Mouse (Mus musculus) lung, embryonic 14.5 days (tissue): Measurements from ENCODE around the gene Lpar1. TPM values are rescaled to one million over a fixed set of nuclear protein-coding genes. Genes with fewer than 3 reads are reported as not detected.

Experiments used
- ATAC-seq: fragments of 200-750 bp; cut with Nextera tagmentation; 2 replicates; pipeline ENCODE4 v1.8.0; 2017; ENCODE audit warnings: mild to moderate bottlenecking, moderate TSS enrichment, moderate library complexity; ENCODE audit not compliant: insufficient read depth
- DNase-seq: peaks from one replicate; pipeline ENCODE4 v3.0.0-alpha.2; 2015
- H3K27ac ChIP-seq: fragments of 300-500 bp; sonication (generic); 2 replicates; pipeline ENCODE4 v1.5.1; 2014; ENCODE audit warnings: low read depth, mild to moderate bottlenecking, moderate library complexity
- H3K27me3 ChIP-seq: fragments of 300-500 bp; sonication (generic); 2 replicates; pipeline ENCODE4 v1.6.1; 2014; ENCODE audit warnings: low read length, control low read depth; ENCODE audit not compliant: insufficient read depth
- H3K36me3 ChIP-seq: fragments of 300-500 bp; sonication (generic); 2 replicates; pipeline ENCODE4 v1.6.1; 2014; ENCODE audit warnings: control low read depth; ENCODE audit not compliant: insufficient read depth
- H3K4me1 ChIP-seq: fragments of 300-500 bp; sonication (generic); 2 replicates; pipeline ENCODE4 v1.6.1; 2014; ENCODE audit warnings: antibody characterized with exemption, control low read depth; ENCODE audit not compliant: insufficient read depth
- H3K4me2 ChIP-seq: fragments of 300-500 bp; sonication (generic); 2 replicates; pipeline ENCODE4 v1.6.1; 2014; ENCODE audit warnings: mild to moderate bottlenecking
- H3K4me3 ChIP-seq: fragments of 300-500 bp; sonication (generic); 2 replicates; pipeline ENCODE4 v1.5.1; 2014; ENCODE audit warnings: low read depth, low read length
- H3K9ac ChIP-seq: fragments of 300-500 bp; sonication (generic); 2 replicates; pipeline ENCODE4 v1.6.1; 2014
- H3K9me3 ChIP-seq: fragments of 300-500 bp; sonication (generic); 2 replicates; pipeline ENCODE4 v1.6.1; 2016; ENCODE audit warnings: low read depth, low read length, control low read depth
- CTCF ChIP-seq: IDR thresholded peaks from 2 replicates; pipeline ENCODE4 v1.5.1; 2016; ENCODE audit warnings: antibody characterized with exemption, low read depth
- WGBS: fragments of 180-500 bp; shearing (Covaris S2); extraction: QIAGEN DNeasy Blood & Tissue Kit; methylation state at CpG from one replicate; pipeline ENCODE4 v1.1.7; 2014; 5-methylcytosine and 5-hydroxymethylcytosine counted together
- polyA plus RNA-seq: library from polyadenylated mRNA; unstranded; fragments of >200 nt; fragmentation: Nextera tagmentation; extraction: Ambion mirVana; gene quantifications from 2 replicates; pipeline ENCODE4 v1.2.1, GENCODE M21; 2014

Gene Lpar1
- polyA plus RNA-seq, 1 experiment from 2014 or later: 30.3 TPM

DNA sequence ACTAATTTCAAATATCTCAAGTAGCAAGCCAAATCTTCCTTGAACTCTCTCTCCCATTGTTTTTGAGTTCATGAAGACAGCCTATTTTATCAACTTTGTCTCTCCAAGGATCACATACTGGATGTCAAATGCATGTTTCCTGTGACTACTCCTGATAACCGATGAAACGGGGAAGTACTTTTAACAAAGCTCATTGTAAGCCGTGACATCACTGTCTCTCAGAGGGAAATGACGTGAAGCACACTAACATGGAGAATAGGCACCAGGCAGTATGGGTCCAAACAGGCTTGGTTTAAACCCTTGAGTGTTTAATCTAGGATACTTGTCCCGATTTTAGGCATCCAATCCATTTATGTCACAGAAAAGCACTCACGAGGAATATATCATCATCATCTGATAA is 17.9 kb downstream of the Lpar1 start:
- Histone ChIP-seq H3K4me1 (peaks cover 6% of the 10 kb centered on the region; the same call in 1 of the 2 replicates), H3K27ac (no peak overlapping the region), H3K9ac (no peak overlapping the region), H3K4me2 (no peak overlapping the region), H3K36me3 (0 out of 2 replicates have a peak, but pooled peaks cover 4% of the 10 kb centered on the region), H3K27me3 (no peaks in the 10 kb centered on the region), H3K9me3 (no peaks in the 10 kb centered on the region), H3K4me3 (no peak overlapping the region)
- ATAC-seq: no peak
- TF ChIP-seq CTCF: no peak
- DNase-seq: no peak
- WGBS: 71% methylated on average over 6 of the region's 6 CpGs

DNA sequence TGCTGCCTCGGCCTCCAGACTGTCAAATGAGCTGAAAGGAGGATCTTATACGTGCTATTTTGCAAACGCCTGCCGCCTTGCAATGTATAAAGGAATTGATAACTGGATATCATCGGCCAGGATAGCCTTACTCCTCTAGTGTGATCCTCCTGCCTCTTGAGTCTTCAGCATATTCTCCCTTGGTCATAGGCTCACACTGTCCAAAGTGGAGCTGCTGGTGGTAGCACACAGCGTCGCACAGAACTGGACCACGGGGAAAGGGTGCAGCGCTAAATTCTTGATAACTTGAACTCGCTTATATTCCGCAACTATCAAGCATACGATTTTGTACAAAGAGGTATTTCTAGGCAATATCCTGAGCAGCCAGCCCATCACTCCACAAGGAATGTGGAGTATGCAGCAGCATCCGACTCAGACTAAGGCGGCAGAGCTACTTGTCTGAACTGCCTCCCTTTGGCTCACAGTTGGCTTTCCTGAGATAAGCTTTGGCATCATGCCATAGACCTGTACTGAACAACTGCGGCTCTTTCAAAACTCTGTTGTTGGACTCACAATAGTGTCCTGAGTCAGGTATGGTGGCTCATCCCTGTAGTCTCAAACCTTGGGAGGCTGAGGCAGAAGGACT is 18.9 kb downstream of the Lpar1 start:
- DNase-seq (peak; percentile 73), ATAC-seq (peak; percentile 70)
- no peak for TF ChIP-seq CTCF
- 0 out of 2 replicates have a peak overlapping the region, but pooled peaks have one; percentile 8 for H3K4me2 ChIP-seq
- H3K27ac ChIP-seq: no peak overlapping the region
- no peak overlapping the region for H3K9ac ChIP-seq
- no peaks in the 10 kb centered on the region for H3K9me3 ChIP-seq
- H3K27me3 ChIP-seq: no peaks in the 10 kb centered on the region
- no peak overlapping the region for H3K4me3 ChIP-seq
- H3K4me1 ChIP-seq: peaks cover 6% of the 10 kb centered on the region; the same call in 1 of the 2 replicates
- WGBS: 51% methylated on average over 15 of the region's 15 CpGs
- no peaks in the 10 kb centered on the region for H3K36me3 ChIP-seq

GRCm38 (mm10) chr4:58534141-58534571 is 19.5 kb downstream of the Lpar1 start:
- DNase-seq: no peak
- Histone ChIP-seq H3K4me3 (no peak overlapping the region), H3K27me3 (no peaks in the 10 kb centered on the region), H3K4me2 (0 out of 2 replicates have a peak overlapping the region, but pooled peaks have one; percentile 8), H3K9me3 (no peaks in the 10 kb centered on the region), H3K4me1 (peaks cover 6% of the 10 kb centered on the region; the same call in 1 of the 2 replicates), H3K9ac (no peak overlapping the region), H3K27ac (no peak overlapping the region), H3K36me3 (no peaks in the 10 kb centered on the region)
- ATAC-seq: no peak
- 28% methylated on average over 13 of the region's 13 CpGs for WGBS
- no peak for TF ChIP-seq CTCF

- Histone ChIP-seq H3K27ac (no peak overlapping the region), H3K4me2 (no peak overlapping the region), H3K9me3 (no peaks in the 10 kb centered on the region), H3K27me3 (no peaks in the 10 kb centered on the region), H3K4me1 (peaks cover 10% of the 10 kb centered on the region; the same call in 1 of the 2 replicates), H3K36me3 (no peaks in the 10 kb centered on the region), H3K9ac (no peak overlapping the region), H3K4me3 (no peak overlapping the region)
- DNase-seq: no peak
- no peak for ATAC-seq
- WGBS: 53% methylated on average over 3 of the region's 3 CpGs
- TF ChIP-seq CTCF: no peak
Measured at GRCm38 (mm10) chr4:58533519-58533918, 20.2 kb downstream of the Lpar1 start.

DNA sequence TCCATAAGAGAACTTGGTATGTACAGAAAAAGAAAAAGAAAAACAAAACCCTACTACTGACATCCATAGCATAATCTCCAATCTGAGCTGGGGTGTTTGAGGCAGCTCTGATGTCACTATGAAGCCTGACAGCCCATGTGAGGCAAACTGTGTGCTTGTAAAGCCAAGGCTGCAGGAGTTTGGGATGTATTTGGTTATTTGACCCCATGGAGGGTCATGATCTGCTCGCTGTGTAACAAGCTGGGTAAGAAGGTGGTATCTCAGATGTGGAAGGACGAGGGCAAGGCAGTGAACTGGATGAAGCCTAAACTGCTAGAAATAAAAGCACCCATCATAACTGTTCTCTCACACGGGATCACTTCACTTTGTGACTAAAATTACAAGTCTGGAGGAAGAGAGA is 21.4 kb downstream of the Lpar1 start:
- H3K4me3 ChIP-seq: no peak overlapping the region
- no peak overlapping the region for H3K4me2 ChIP-seq
- no peak for ATAC-seq
- no peak overlapping the region for H3K9ac ChIP-seq
- H3K27me3 ChIP-seq: no peaks in the 10 kb centered on the region
- H3K36me3 ChIP-seq: no peaks in the 10 kb centered on the region
- peaks cover 10% of the 10 kb centered on the region; the same call in 1 of the 2 replicates for H3K4me1 ChIP-seq
- WGBS: 75% methylated on average over 3 of the region's 3 CpGs
- no peak overlapping the region for H3K27ac ChIP-seq
- no peak for TF ChIP-seq CTCF
- H3K9me3 ChIP-seq: no peaks in the 10 kb centered on the region
- no peak for DNase-seq

DNA sequence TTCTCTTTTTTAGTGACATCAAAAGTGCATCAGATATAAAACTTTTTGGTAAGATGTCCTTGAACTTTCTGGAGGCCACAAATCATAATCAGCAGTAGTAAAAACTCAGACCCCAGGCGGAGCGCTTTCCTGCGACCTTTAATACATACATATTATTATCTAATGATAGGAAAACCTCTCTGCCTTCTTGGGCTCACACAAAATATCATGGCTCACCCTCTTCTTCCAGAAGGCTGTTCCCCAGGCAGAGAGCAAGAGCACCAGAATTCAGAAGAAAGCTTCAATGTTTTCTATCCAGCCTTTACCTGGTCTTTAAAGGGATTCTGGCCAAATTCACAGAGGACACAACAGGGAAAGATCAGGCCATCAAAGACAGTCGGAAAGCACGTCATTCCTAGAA is 23.0 kb downstream of the Lpar1 start:
- no peak for ATAC-seq
- Histone ChIP-seq H3K4me2 (no peak overlapping the region), H3K4me1 (peaks cover 10% of the 10 kb centered on the region; the same call in 1 of the 2 replicates), H3K27me3 (no peaks in the 10 kb centered on the region), H3K27ac (no peak overlapping the region), H3K36me3 (no peaks in the 10 kb centered on the region), H3K9me3 (no peaks in the 10 kb centered on the region), H3K9ac (no peak overlapping the region), H3K4me3 (no peak overlapping the region)
- no peak for TF ChIP-seq CTCF
- WGBS: 79% methylated on average over 5 of the region's 5 CpGs
- no peak for DNase-seq

- H3K4me1 ChIP-seq: peaks cover 10% of the 10 kb centered on the region; the same call in 1 of the 2 replicates
- H3K9me3 ChIP-seq: no peaks in the 10 kb centered on the region
- H3K4me2 ChIP-seq: no peak overlapping the region
- no peaks in the 10 kb centered on the region for H3K36me3 ChIP-seq
- no peaks in the 10 kb centered on the region for H3K27me3 ChIP-seq
- DNase-seq: no peak
- no peak overlapping the region for H3K9ac ChIP-seq
- H3K27ac ChIP-seq: no peak overlapping the region
- ATAC-seq: no peak
- no peak overlapping the region for H3K4me3 ChIP-seq
- no peak for TF ChIP-seq CTCF
- 25% methylated on average over 3 of the region's 3 CpGs for WGBS
Measured at GRCm38 (mm10) chr4:58530279-58530678, 23.4 kb downstream of the Lpar1 start.
